Mouse (Mus musculus) stomach, embryonic 16.5 days (tissue): ENCODE data around the gene Mgst2. TPM values are rescaled to one million over a fixed set of nuclear protein-coding genes. Genes with fewer than 3 reads are reported as not detected.

Experiments
- ATAC-seq: fragments of 200-750 bp; cut with Nextera tagmentation; 2 replicates; pipeline ENCODE4 v1.8.0; 2017; ENCODE audit warnings: moderate number of reproducible peaks, moderate TSS enrichment; ENCODE audit not compliant: insufficient read depth, low FRiP score
- H3K27ac ChIP-seq: fragments of 300-500 bp; sonication (generic); 2 replicates; pipeline ENCODE4 v1.5.1; 2014; ENCODE audit warnings: low read length
- H3K27me3 ChIP-seq: fragments of 300-500 bp; sonication (generic); 2 replicates; pipeline ENCODE4 v1.6.1; 2014; ENCODE audit warnings: low read length, control low read depth, mixed read lengths; ENCODE audit not compliant: control insufficient read depth, insufficient read depth
- H3K36me3 ChIP-seq: fragments of 300-500 bp; sonication (generic); 2 replicates; pipeline ENCODE4 v1.6.1; 2014; ENCODE audit warnings: low read length; ENCODE audit not compliant: control insufficient read depth, insufficient read depth
- H3K4me1 ChIP-seq: fragments of 300-500 bp; sonication (generic); 2 replicates; pipeline ENCODE4 v1.6.1; 2014; ENCODE audit warnings: low read length, control low read depth, mixed read lengths; ENCODE audit not compliant: control insufficient read depth, insufficient read depth
- H3K4me2 ChIP-seq: fragments of 300-500 bp; sonication (generic); 2 replicates; pipeline ENCODE4 v1.6.1; 2014; ENCODE audit warnings: low read depth, low read length, mixed read lengths
- H3K4me3 ChIP-seq: fragments of 300-500 bp; sonication (generic); replicated peaks from 2 replicates; pipeline ENCODE4 v1.5.1; 2014; ENCODE audit warnings: mild to moderate bottlenecking, low read length
- H3K9ac ChIP-seq: fragments of 300-500 bp; sonication (generic); 2 replicates; pipeline ENCODE4 v1.6.1; 2014; ENCODE audit warnings: low read length
- H3K9me3 ChIP-seq: fragments of 300-500 bp; sonication (generic); replicated peaks from 2 replicates; pipeline ENCODE4 v1.6.1; 2016; ENCODE audit warnings: low read length, control low read depth; ENCODE audit not compliant: control insufficient read depth
- WGBS: fragments of 180-500 bp; shearing (Covaris S2); extraction: QIAGEN DNeasy Blood & Tissue Kit; methylation state at CpG from one replicate; pipeline ENCODE4 v1.1.7; 2014; 5-methylcytosine and 5-hydroxymethylcytosine counted together
- polyA plus RNA-seq: library from polyadenylated mRNA; unstranded; fragments of >200 nt; fragmentation: Nextera tagmentation; extraction: Ambion mirVana; gene quantifications from 2 replicates; pipeline ENCODE4 v1.2.1, GENCODE M21; 2015

Gene Mgst2
- polyA plus RNA-seq, 1 experiment from 2014 or later, result 58.9 TPM

DNA sequence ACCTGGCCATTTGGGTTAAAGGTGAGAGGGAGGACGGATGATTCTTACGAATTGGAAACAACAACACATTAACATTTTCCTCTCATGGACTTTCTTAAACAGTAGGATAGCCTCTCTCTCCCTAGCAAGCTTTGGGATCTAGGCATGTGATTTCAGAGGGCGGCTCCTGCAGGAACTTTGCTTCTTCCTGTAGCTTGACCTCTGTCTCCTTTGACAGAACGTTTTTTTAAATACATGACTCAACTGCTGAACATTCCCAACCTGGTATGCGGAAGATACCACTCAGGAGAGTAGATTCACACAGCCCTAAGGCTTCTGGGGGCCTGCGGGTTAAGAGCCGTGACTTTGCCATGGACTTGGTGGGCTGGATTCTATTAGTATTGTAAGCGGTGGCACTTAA is 10.7 kb upstream of the Mgst2 start:
- H3K4me2 ChIP-seq, result no peak overlapping the region
- no peak overlapping the region for H3K27ac ChIP-seq
- no peaks in the 10 kb centered on the region for H3K36me3 ChIP-seq
- H3K9ac ChIP-seq, result no peak overlapping the region
- no peaks in the 10 kb centered on the region for H3K27me3 ChIP-seq
- H3K4me3 ChIP-seq, result no peak overlapping the region
- H3K9me3 ChIP-seq, result no peaks in the 10 kb centered on the region
- WGBS, result 64% methylated on average over 8 of the region's 8 CpGs
- no peak for ATAC-seq
- peaks cover 8% of the 10 kb centered on the region; the same call in 1 of the 2 replicates for H3K4me1 ChIP-seq

DNA sequence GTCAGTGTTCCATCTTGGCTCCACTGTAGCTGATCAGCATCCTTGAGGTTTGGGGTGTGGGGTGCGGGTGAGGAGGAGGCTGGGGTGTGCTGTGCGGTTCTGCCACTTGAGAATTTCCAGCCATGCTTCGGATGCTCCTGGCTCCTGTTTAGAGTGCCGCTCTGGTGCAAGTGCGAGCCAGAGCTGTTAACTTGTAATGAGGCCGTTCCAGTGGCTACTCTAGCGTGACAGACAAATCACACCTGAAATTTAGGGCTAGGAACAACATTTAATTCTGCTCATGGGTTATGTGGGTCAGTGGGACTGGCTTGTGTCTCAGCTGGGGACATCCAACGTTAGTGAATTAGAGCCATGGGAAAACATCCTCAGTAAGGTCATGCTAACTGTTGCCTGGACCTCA is 10.2 kb upstream of the Mgst2 start:
- no peaks in the 10 kb centered on the region for H3K27me3 ChIP-seq
- WGBS, result 80% methylated on average over 8 of the region's 8 CpGs
- no peaks in the 10 kb centered on the region for H3K36me3 ChIP-seq
- H3K4me3 ChIP-seq, result no peak overlapping the region
- H3K27ac ChIP-seq, result no peak overlapping the region
- H3K4me2 ChIP-seq, result no peak overlapping the region
- peaks cover 8% of the 10 kb centered on the region; the same call in 1 of the 2 replicates for H3K4me1 ChIP-seq
- ATAC-seq, result no peak
- no peaks in the 10 kb centered on the region for H3K9me3 ChIP-seq
- H3K9ac ChIP-seq, result no peak overlapping the region

DNA sequence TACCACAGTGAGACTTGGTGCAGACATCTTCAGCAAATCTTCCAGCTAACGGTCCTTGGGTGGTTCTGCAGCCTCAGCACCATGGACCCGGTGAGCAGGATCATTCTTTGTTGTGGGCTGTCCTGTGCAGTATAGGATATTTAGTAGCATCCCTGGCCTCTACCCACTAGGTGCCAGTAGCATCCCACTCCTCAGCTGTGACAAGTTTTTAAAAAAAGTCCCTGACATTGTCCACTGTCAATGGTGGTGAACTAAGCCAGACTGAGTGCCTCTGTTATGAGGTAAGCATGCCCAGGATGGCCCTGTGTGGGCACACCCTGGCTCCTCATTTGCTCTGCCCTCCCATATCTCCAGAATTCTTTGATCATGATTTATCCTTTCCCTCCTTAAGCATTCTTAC is 9.0 kb upstream of the Mgst2 start:
- H3K9ac ChIP-seq, result no peak overlapping the region
- no peaks in the 10 kb centered on the region for H3K9me3 ChIP-seq
- peaks cover 8% of the 10 kb centered on the region; the same call in 1 of the 2 replicates for H3K4me1 ChIP-seq
- H3K36me3 ChIP-seq, result no peaks in the 10 kb centered on the region
- H3K4me3 ChIP-seq, result no peak overlapping the region
- H3K27me3 ChIP-seq, result no peaks in the 10 kb centered on the region
- no peak overlapping the region for H3K27ac ChIP-seq
- H3K4me2 ChIP-seq, result no peak overlapping the region
- WGBS, result 70% methylated on average over 2 of the region's 2 CpGs
- no peak for ATAC-seq

DNA sequence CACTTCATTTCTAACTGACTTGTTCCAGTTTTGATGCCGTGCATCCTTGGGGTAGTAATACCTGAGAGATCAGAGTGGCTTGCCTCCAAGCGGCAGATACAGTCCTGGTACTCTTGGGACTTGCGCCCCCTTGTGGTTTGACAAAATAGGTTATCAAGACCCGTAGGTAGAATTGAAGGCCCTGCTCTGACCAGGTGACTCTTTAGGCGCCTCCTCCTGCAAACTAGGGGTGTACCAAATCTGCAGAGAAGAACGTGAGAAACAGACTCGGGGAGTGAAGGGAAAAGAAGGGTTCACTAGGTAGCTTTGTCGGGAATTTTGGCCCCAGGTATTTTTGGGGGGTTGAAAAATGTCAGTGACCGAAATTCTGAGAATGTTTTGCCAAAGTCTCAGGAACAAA is 7.9 kb upstream of the Mgst2 start:
- Histone ChIP-seq H3K9ac (peak overlapping the region; percentile 50), H3K4me3 (peak overlapping the region; percentile 13), H3K27ac (peak overlapping the region; percentile 72), H3K4me2 (peak overlapping the region; percentile 51), H3K27me3 (no peaks in the 10 kb centered on the region), H3K36me3 (no peaks in the 10 kb centered on the region), H3K4me1 (peaks cover 8% of the 10 kb centered on the region; the same call in 1 of the 2 replicates), H3K9me3 (no peaks in the 10 kb centered on the region)
- WGBS, result 4% methylated on average over 9 of the region's 9 CpGs
- peak; percentile 80 for ATAC-seq

DNA sequence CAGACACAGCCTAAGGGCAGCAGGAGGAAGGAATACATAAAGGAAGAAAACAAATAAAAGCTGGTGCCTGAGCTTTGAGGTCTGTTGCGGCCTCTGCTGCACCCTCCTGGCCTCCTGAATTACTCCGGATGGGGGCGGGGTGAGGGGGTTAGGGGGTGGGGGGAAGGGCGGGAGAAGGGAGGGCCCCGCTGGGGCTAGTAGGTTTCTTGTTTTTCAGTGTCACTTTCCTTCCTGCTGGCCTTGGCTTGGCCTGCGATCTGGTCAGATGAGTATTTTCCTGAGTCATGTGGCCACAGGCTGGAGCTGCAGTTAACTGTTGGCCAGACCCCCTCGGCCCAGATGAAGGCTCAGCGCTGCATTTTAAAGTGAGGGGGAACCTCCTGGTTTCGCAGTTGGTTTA is 7.5 kb upstream of the Mgst2 start:
- peak; percentile 82 for ATAC-seq
- Histone ChIP-seq H3K27ac (peak overlapping the region; percentile 72), H3K4me3 (peak overlapping the region; percentile 13), H3K4me1 (peaks cover 8% of the 10 kb centered on the region; the same call in 1 of the 2 replicates), H3K9ac (peak overlapping the region; percentile 50), H3K4me2 (peak overlapping the region; percentile 51), H3K36me3 (no peaks in the 10 kb centered on the region), H3K9me3 (no peaks in the 10 kb centered on the region), H3K27me3 (no peaks in the 10 kb centered on the region)
- WGBS, result 3% methylated on average over 9 of the region's 9 CpGs

DNA sequence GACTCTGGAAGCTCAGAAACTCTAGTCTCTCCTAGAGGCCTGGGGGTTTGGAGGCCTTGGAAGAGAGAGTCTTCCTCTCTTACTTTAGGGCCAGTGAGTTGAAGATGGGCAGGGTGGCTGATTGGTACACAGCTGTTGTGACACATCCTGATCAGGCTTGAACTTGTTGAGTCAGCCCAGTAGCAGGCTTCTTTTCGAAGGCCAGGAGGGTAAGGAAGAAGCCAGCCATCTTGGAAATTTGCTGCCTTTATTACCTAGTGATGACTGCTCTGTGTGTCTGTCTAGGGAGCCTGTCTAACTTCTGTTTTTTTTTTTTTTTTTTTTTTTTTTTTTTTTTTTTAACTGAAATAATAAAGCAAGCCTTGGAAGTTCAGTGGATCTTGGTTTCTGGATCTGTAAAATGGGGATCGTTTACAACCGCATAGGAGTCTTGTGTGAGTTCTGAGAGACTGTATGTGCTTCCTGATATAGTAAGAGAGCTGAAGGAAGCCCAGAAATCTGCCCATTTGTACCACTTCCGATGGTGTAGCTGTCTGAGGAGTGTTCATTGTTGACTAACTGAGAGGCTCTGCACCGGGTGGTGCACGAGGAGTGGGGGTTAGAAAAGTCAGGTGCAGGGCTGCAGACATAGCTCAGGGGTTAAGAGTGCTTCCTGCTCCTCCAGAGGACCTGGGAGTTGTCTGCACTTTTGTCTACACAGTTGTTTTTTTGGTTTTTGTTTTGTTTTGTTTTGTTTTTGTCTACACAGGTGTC is 5.7 kb upstream of the Mgst2 start:
- H3K9ac ChIP-seq, result no peak overlapping the region
- no peak overlapping the region for H3K4me2 ChIP-seq
- no peak overlapping the region for H3K27ac ChIP-seq
- peaks cover 8% of the 10 kb centered on the region; the same call in 1 of the 2 replicates for H3K4me1 ChIP-seq
- H3K4me3 ChIP-seq, result no peak overlapping the region
- WGBS, result 70% methylated on average over 6 of the region's 6 CpGs
- H3K9me3 ChIP-seq, result no peaks in the 10 kb centered on the region
- no peak for ATAC-seq
- no peaks in the 10 kb centered on the region for H3K36me3 ChIP-seq
- no peaks in the 10 kb centered on the region for H3K27me3 ChIP-seq

DNA sequence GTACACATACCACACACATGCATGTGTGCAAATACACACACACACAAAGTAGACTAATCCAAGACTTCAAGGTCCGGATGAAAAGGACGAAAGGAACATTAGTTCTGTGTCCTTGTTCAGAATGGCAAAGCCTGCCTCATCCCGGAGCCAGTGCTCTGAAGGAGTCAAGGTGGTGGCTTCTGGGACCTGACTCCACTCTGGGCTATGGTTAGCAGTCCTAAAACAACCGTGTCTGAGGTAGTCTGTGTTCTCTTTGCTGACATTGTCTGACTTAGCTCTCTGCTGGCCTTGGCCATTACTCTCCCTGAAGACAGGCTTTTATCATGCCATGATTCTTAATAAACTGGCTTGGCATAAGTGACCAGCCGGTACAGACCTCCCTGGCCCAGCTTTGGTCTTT is 745 bp upstream of the Mgst2 start:
- Histone ChIP-seq H3K4me1 (peaks cover 10% of the 10 kb centered on the region; the same call in 1 of the 2 replicates), H3K9ac (no peak overlapping the region), H3K27ac (no peak overlapping the region), H3K27me3 (no peaks in the 10 kb centered on the region), H3K4me3 (no peak overlapping the region), H3K4me2 (no peak overlapping the region), H3K9me3 (no peaks in the 10 kb centered on the region), H3K36me3 (no peaks in the 10 kb centered on the region)
- ATAC-seq, result no peak
- WGBS, result 80% methylated on average over 5 of the region's 5 CpGs

DNA sequence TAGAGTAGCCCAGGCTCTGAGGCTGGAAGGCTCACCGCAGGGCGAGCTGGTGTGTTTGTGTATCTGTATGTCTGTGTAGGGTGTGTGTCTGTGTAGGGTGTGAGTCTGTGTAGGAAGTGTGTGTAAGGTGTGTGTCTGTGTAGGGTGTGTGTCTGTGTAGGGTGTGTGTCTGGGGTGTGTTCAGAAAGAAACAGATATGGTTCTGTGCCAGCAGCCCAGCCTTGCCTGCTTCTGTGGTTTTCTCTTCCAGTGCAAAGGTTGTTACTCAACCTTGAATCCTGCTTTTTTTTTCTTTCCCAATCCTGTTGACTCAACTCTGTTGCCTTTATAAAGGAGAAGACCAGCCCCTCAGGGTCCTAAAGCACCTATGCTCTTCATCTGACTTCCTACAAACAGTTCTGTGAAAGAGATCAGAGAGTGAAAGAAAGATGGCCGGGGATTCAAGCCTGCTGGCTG is 689 bp downstream of the Mgst2 start:
- Histone ChIP-seq H3K4me3 (peak overlapping the region; percentile 31), H3K4me1 (peaks cover 14% of the 10 kb centered on the region; the same call in 1 of the 2 replicates), H3K27ac (peak overlapping the region; percentile 85), H3K27me3 (no peaks in the 10 kb centered on the region), H3K9me3 (no peaks in the 10 kb centered on the region), H3K4me2 (peak overlapping the region; percentile 38), H3K36me3 (no peaks in the 10 kb centered on the region), H3K9ac (0 out of 2 replicates have a peak overlapping the region, but pooled peaks have one; percentile 13)
- WGBS, result 60% methylated on average over 3 of the region's 3 CpGs
- peak; percentile 85 for ATAC-seq

DNA sequence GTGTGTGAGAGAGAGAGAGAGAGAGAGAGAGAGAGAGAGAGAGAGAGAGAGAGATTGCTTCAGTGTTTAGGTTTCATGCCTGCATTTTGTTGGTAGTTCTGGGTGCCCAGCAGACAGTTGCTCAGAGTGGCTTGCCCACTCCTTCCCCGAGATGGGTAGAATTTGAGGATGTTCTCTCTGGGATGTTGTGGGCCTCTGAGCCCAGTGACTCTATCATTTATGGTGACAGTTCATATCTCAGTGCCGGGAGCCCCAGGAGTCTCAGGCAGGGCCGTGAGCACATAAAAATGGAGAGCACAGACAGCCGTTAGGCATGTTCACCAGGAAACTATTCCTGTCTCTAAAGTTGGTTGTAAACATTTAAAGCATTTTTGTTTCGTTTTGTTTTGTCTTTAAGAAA is 1.2 kb downstream of the Mgst2 start:
- Histone ChIP-seq H3K36me3 (no peaks in the 10 kb centered on the region), H3K4me1 (peaks cover 17% of the 10 kb centered on the region; the same call in 1 of the 2 replicates), H3K9me3 (no peaks in the 10 kb centered on the region), H3K9ac (0 out of 2 replicates have a peak overlapping the region, but pooled peaks have one; percentile 13), H3K27ac (peak overlapping the region; percentile 85), H3K4me2 (peak overlapping the region; percentile 38), H3K27me3 (no peaks in the 10 kb centered on the region), H3K4me3 (peak overlapping the region; percentile 31)
- ATAC-seq, result no peak
- WGBS, result 36% methylated on average over 5 of the region's 5 CpGs
